Mouse (Mus musculus): Measurements from ENCODE around the gene Ankrd33. TPM values are rescaled to one million over a fixed set of nuclear protein-coding genes. Genes with fewer than 3 reads are reported as not detected.
A peak's percentile ranks its signal among the peaks of the same experiment; 100 is the strongest.

The Ankrd33 gene
- total RNA-seq, 2 experiments from 2014 or later = not detected

DNA sequence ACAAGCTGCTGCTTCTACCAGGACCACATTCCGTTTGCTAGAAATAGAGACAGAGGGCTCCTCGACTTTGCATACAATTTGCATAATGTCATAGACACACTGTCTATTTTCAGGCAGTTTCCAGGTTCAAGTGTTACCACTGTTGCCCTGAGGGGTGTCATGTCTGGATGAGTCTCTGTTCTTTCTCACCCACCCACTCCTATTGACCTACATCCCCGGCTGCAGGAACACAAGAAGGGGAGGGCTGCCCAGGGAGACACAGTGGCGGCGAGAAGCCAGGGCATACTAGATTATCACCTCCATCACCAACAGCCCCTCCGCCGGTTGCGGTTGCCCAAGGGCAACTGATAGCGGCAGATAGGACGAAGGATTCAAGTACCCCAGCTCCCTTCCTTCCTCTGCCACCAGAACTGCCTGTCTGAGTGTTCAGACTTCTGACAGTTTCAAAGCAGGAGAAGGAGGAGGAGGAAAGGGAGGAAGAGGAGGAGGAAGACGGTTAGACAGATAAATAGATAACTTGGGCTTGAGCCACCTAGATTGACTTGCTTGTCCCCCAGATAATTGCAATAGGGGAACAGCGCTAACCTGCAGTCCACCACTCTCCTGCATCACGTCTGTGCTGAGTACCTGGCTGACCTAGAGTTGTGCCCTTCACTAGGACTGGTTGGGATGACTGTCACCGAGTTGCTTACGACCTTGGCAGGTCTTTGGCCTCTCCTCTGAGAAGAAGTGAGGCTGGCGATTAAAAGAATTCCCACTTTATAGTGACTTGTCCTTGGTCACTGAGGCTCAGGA, 31.8 kb downstream of the Ankrd33 start:
- no peak for DNase-seq

DNA sequence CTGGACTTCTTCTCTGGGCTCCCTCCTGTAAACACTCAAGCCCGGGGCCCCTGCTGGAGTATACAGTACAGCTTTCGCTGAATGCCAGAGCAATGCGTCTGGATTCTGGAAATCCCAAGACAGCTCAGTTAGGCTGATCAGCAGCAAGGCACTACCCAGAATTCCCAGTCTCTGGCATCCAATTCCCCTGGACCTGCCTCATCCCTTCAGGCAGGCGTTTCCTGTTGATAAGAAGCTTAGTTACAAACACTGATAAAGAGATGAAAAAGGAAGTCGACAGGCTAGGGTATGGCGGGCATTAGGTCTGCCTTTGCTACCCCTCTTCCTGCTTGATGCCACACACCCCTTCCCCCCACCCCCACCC, 32.3 kb downstream of the Ankrd33 start:
- DNase-seq = no peak

DNA sequence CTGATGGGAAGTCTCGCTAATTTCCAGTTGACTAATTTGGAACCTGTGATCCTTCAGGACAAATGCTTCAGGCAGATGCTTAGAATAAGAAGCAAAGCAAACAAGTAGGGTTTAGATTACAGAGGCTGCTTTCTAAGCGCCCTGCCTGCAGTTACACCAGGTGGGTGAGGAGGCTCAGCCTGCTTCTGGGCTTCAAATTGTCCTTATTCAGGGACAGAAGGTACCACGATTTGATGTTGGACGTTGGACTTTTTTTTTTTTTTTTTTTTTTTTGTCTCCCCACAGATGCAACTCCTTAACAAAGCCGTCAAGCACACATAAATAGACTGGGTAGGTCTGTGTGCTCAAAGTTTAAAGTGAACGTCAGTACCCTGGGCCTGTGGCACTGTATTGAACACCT, 33.0 kb downstream of the Ankrd33 start:
- DNase-seq = no peak

DNA sequence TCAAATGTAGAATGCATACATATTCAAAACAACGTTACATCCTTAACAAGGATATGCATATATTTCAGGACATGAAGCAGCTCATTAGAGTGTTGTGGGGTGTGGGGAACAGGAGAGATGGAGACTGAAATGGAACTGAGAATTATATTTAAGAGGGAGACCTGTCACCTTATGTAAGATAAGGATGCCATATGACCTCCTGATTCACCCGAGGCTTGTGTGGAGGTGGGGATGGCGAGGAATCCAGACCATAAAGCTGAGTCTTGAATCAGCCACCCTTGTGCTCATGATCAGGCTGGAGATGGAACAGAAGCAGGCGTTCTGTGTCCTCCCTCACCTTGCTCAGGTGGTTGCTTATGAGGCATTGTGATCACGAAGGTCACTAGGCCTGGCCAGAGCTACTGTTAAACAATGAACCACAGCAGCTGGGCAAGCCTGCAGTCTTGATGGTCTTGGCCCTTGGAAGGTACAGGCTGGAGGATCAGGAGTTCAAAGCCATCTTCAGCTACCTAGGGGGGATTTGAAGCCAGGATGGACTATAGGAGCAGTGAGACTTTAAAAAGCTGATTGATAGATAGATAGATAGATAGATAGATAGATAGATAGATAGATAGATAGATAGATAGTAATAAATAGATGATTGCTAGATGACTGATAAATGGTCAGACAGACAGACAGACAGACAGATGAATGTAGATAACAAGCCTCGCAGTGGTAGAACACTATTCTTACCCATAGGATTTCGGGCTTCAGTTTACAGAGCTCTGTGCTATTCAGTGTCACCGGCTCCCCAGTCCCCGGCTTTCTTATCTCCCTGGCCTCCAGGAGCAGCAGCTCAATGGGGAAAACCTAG, 36.1 kb downstream of the Ankrd33 start:
- DNase-seq = no peak

DNA sequence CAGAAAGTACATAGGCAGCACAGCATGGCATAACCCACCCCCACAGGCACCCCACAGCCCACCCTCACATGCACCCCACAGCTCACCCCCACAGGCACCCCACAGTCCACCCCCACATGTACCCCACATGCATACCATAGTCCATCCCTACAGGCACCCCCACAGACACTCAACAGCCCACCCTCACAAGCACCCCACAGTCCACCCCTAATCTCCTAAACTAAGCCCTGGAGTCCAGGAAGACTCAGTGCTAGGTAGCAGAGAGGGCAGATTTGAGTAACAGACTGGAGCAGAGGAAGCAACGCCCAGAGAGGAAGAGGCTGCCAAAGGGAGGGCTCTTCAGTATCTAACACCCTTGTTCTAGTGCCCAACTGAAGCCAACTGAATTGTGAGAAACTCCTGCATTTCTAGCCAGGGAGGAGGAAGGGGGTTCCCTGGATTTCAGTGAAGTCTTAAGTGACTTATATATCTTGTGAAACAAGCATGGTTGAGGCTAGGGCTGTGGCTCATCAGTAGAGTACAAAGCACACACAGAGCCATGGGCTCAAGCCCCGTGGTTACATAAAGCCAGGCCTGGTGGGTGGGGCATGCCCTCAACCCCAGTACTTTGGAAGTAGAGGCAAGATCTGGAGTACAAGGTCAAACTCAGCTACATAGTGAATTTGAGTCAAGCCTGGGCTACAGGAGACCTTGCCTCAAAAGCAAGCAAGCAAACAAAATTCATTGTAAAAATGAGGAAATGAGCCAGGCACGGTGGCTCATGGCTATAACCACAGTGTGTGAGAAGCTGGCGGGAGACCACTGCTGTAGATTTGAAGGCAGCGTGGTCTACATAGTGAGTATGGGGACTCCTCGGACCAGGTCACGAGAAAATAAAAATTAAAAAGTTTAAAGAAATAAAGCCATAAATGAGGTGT, 39.4 kb downstream of the Ankrd33 start:
- no peak for DNase-seq

DNA sequence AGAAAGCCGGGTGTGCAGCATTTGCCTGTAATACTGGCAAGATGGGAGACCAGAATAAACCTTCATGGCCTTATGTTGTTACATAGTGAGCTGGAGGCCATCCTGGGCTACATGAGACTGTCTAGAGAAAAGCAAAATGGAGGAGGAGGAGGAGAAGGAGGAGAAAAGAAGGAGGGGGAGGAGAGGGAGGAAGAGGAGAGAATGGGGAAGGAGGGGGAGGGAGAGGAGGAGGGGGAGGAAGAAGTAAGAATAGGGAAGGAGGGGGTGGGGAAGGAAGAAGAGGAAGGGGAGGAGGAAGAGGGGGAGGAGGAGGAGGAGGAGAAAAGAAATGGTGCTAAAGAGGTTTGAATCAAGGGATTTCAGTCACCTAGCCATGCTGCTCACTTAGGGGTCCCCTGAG, 44.6 kb downstream of the Ankrd33 start:
- no peak for DNase-seq

DNA sequence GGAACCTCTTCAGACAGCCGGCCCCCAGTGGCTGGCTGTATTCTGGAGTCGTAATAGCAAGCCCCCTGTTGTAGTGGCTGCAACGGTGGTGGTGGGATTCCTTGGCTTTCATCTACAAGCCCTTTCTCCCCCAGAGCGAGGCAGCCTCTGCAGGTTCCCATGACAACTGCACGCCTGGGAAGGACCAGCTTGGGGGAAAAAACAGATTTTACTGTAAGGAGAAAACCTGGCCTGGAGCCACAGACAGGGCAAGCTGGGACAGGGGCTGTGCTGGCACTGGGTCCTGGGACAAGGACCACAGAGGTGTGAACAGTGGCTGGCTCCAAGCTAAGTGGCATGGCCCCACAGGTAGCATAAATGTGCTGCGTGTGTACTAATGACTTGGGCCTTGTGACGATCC, 45.0 kb downstream of the Ankrd33 start:
- DNase-seq = peak in 1 of 2 experiments; percentile 63

DNA sequence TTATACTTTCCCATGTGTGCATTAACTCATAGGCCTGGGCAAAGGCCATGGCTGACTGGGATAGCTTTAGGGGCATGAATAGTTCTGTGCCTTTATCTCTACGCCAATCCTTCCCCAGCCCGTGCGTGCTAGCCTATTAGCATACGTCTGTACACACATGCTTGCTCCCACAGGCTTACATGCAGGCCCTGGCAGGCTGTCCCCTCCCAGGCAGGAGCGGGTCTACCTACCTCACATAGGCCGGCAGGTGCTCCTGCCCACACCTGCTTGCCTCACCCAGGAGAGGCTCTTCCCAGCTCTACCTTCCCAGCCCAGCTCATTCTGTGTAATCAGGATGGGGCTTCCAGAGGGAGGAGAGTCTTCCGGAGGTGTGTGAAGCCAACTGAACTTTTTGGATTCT, 46.0 kb downstream of the Ankrd33 start:
- DNase-seq = no peak

DNA sequence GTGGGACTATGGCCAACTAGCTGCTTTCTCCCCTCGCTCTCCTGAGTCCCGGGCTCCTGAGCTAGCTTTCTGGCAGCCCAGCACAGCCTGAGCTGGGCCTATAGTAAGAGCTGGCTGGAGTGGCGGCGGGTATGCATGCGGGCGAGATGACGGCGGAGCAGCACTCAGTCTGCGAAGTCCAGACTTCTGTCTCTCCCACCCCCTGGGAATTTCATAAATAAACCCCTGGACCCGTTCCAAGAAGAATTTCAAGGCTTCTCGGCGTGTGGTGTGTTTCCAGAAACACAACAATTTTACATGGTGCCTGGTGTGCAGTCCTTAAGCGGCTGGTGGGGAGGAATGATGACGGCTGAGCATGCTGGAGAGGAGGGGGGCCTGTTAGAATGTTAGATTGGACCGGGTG, 47.5 kb downstream of the Ankrd33 start:
- no peak for DNase-seq

DNA sequence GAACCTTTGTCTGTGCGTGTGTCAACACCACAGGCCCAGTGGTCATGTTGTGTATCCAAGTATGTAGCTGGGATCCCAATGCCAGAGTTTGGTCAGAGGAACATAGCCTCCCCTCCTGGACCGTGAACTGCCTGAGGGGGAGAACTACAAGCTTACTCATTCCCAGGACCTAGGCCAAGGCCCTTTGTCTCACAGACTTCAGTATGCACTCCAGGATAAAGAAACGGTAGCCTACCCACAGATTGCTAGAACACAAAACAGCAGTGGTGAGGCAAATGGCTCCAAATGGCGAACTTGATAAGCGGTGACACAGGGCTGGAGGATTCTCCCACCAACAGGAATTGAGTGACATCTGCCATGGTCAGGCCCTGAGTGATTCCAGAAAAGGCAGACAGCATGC, 48.3 kb downstream of the Ankrd33 start:
- no peak for DNase-seq

DNA sequence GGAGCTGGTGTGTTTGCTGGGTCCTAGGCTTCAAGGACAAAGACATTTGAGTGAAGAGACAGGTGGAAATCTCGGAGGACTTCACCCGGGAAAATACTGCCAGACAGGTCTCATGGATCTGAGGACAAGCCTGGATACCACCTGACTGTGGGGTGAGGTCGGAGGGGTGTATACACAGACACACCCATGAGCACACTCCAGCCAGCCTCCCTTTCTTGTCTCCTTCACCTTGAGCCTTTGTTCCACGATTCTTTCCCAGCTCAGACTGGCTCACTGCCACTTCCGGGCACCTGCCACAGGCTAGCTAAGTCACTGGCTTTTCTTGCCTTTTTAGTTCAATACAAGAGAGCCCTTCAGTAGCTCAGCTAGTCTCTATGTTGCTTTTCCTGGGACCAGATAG, 48.7 kb downstream of the Ankrd33 start:
- no peak for DNase-seq

DNA sequence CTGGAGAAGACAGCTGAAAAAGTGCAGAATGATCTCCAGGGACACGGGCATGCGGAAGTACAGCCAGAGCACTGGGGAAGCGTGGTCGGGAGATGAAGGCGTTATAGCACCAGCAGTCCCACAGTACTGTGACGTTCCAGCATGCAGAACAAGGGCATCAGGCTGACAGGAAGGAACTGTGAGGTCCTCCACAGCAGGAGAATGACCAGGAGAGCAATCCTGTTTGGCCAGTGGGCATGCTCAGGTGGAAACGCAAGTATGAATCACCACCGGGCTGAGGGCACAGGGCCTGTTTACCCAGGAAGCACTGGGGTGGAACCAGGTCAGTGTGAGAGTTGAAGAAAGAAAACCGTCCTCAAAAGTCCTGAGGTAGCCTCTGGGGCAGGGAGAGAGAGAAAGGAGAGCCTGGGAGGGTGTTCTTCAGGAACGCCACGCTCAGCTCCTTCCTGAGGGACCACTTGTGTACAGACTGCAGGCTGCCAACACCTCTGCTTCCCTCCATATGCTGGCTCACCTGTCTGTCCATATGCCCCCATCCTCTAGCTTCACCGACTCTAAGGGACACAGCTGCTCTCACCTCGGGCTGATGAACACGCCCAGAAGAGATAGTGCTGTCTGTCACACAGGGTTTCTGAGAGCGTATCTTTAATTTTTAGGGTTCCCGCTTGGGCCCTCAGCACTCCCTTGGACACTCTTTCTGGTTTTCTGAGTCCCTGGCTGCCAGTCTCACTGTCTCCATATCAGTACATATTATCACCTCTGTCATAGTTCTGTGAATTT, 50.3 kb downstream of the Ankrd33 start:
- no peak for DNase-seq

DNA sequence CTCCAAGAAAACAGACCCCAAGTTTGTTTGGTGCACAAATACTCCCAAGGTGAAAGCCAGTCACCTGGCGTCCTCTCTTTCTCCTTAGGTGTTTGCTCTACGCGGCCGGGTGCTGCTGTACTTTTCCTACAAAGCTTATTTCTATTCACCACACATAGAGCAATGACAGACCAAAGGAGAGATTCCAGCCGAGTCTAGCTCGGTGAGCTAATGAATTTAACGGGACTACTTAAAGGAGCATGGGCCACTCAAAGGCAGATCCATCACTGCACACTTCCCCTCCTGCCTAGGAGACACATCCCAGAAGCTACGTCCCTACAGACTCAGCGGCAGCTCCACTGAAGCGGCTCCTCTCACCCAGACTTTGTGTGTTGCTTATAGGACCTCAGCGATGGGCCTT, 52.0 kb downstream of the Ankrd33 start:
- DNase-seq = no peak

Other genes with a start within 250 kb of the Ankrd33 start
- gene Scn8a, start 245.9 kb upstream of the Ankrd33 start, total RNA-seq (2021) = 100 to 1,000 TPM; 223 to 249 TPM
- not detected for gene Gm47841, start 68.4 kb upstream of the Ankrd33 start, total RNA-seq (2021)
- gene Fignl2, start 37.2 kb upstream of the Ankrd33 start, total RNA-seq (2021) = 1 to 10 TPM; 1.1 to 1.2 TPM
- gene Acvrl1, start 12.8 kb downstream of the Ankrd33 start, total RNA-seq (2021) = 1 to 10 TPM; 7.5 to 8.9 TPM
- 10 to 100 TPM; 85.2 to 88.5 TPM for gene Acvr1b, start 58.3 kb downstream of the Ankrd33 start, total RNA-seq (2021)
- 10 to 100 TPM; 68.7 to 70.3 TPM for gene Grasp, start 108.4 kb downstream of the Ankrd33 start, total RNA-seq (2021)
- gene Nr4a1, start 138.5 kb downstream of the Ankrd33 start, total RNA-seq (2021) = 10 to 100 TPM; 53.8 to 63.8 TPM
- gene Atg101, start 168.5 kb downstream of the Ankrd33 start, total RNA-seq (2021) = 10 to 100 TPM; 48.8 to 49.5 TPM
- gene 6030408B16Rik, start 177.5 kb downstream of the Ankrd33 start, total RNA-seq (2021) = under 1 TPM; 0.20 to 0.30 TPM

Measured in layer of hippocampus, postnatal 36 days (tissue).